Mouse (Mus musculus) MEL (cell line): ENCODE measurements at regions not wholly inside any gene's neighbourhood (a gene's known extent, or its start where the extent isn't known, plus 50 kb on each side); places are given as distances from the start of the nearest gene placed in this dataset.

Source experiments
- BHLHE40 ChIP-seq: IDR thresholded peaks from 2 replicates; pipeline ENCODE4 v1.6.1; 2012; ENCODE audit warnings: low read depth, mild to moderate bottlenecking, inconsistent platforms, low read length, improper control_type of control experiment, borderline replicate concordance
- CHD2 ChIP-seq: IDR thresholded peaks from 2 replicates; pipeline ENCODE4 v1.6.1; 2011; ENCODE audit warnings: low read length, improper control_type of control experiment
- CTCF ChIP-seq, 3 experiments: IDR thresholded peaks in 2 of 3; conservative IDR thresholded peaks in 1 of 3; 2 replicates each; pipeline ENCODE4 v1.5.1; 2011 to 2012; ENCODE audit warnings: low read length in 3 of 3, low read depth in 2 of 3, mild to moderate bottlenecking in 2 of 3, improper control_type of control experiment in 1 of 3, inconsistent platforms in 1 of 3, mixed read lengths in 1 of 3, moderate library complexity in 1 of 3; ENCODE audit not compliant: control insufficient read depth in 1 of 3, insufficient read depth in 1 of 3, poor library complexity in 1 of 3, severe bottlenecking in 1 of 3
- E2F4 ChIP-seq: IDR thresholded peaks from 2 replicates; pipeline ENCODE4 v1.6.1; 2011; ENCODE audit warnings: low read depth, low read length, improper control_type of control experiment, borderline replicate concordance
- HCFC1 ChIP-seq: IDR thresholded peaks from 2 replicates; pipeline ENCODE4 v1.6.1; 2012; ENCODE audit warnings: low read depth, mild to moderate bottlenecking, inconsistent platforms, low read length, improper control_type of control experiment, moderate library complexity
- JUND ChIP-seq: IDR thresholded peaks from 2 replicates; pipeline ENCODE4 v1.6.1; 2011; ENCODE audit warnings: low read depth, mild to moderate bottlenecking, improper control_type of control experiment, low read length
- MAX ChIP-seq: IDR thresholded peaks from 2 replicates; pipeline ENCODE4 v1.6.1; 2011; ENCODE audit warnings: low read length, improper control_type of control experiment
- MAZ ChIP-seq: IDR thresholded peaks from 2 replicates; pipeline ENCODE4 v1.6.1; 2012; ENCODE audit warnings: low read depth, mild to moderate bottlenecking, inconsistent platforms, low read length, improper control_type of control experiment
- POLR2A ChIP-seq, 2 experiments: IDR thresholded peaks; 2 replicates each; pipeline ENCODE4 v1.6.1; 2011 to 2012; ENCODE audit warnings: low read length in 2 of 2, mild to moderate bottlenecking in 2 of 2, control low read depth in 1 of 2, improper control_type of control experiment in 1 of 2, low read depth in 1 of 2, moderate library complexity in 1 of 2; ENCODE audit not compliant: control insufficient read depth in 1 of 2, insufficient read depth in 1 of 2, poor library complexity in 1 of 2
- SIN3A ChIP-seq: IDR thresholded peaks from 2 replicates; pipeline ENCODE4 v1.6.1; 2012; ENCODE audit warnings: low read length, improper control_type of control experiment, inconsistent platforms
- SMC3 ChIP-seq: IDR thresholded peaks from 2 replicates; pipeline ENCODE4 v1.6.1; 2011; ENCODE audit warnings: low read depth, low read length, improper control_type of control experiment
- ZMIZ1 ChIP-seq: IDR thresholded peaks from 2 replicates; pipeline ENCODE4 v1.6.1; 2012; ENCODE audit warnings: low read depth, mild to moderate bottlenecking, inconsistent platforms, low read length, improper control_type of control experiment, moderate library complexity

GRCm38 (mm10) chr3:3784200-3784599, 1966.4 kb upstream of the Gm8797 start:
- TF ChIP-seq CTCF (IDR thresholded peaks at IDR 0.05 in 2 of 3, conservative IDR thresholded peaks at IDR 0.05 in 1 of 3; ENCODE audit: control insufficient read depth in 1 of 3, insufficient read depth in 1 of 3, low read depth in 2 of 3, low read length in 3 of 3, poor library complexity in 1 of 3, severe bottlenecking in 1 of 3) (no peak), POLR2A (IDR thresholded peaks at IDR 0.05; ENCODE audit: control insufficient read depth in 1 of 2, insufficient read depth in 1 of 2, low read depth in 1 of 2, low read length in 2 of 2, poor library complexity in 1 of 2) (no peak), CHD2 (no peak), MAZ (no peak), HCFC1 (no peak), JUND (no peak), SMC3 (no peak), E2F4 (no peak), ZMIZ1 (no peak), SIN3A (no peak), MAX (no peak), BHLHE40 (no peak)
